Mouse (Mus musculus): ENCODE results near the gene Ly75. TPM values are rescaled to one million over a fixed set of nuclear protein-coding genes. Genes with fewer than 3 reads are reported as not detected.

Ly75 gene
- 2.9 and 3.4 TPM in 2 replicates for total RNA-seq (2015; ENCODE audit: low replicate concordance)
- total RNA-seq (2017; ENCODE audit: low replicate concordance), result 1.8 and 2.8 TPM in 2 replicates

GRCm38 (mm10) chr2:60382858-60383669, at the start of gene Ly75:
Gene Ly75 (minus strand): TSS chr2:60383303.
- ATAC-seq (replicated peaks; ENCODE audit: low FRiP score, poor library complexity, severe bottlenecking), result peak; percentile 81

GRCm38 (mm10) chr2:60430315-60431021, 47.4 kb upstream of the Ly75 start:
- no peak for ATAC-seq (replicated peaks; ENCODE audit: low FRiP score, poor library complexity, severe bottlenecking)

- peak; percentile 46; the same call in 1 of the 2 replicates for ATAC-seq (replicated peaks; ENCODE audit: low FRiP score, poor library complexity, severe bottlenecking)
Observed at GRCm38 (mm10) chr2:60418075-60418474, 35.0 kb upstream of the Ly75 start.

GRCm38 (mm10) chr2:60414334-60414733, 31.2 kb upstream of the Ly75 start:
- no peak for ATAC-seq (replicated peaks; ENCODE audit: low FRiP score, poor library complexity, severe bottlenecking)

GRCm38 (mm10) chr2:60413006-60413650, 30.0 kb upstream of the Ly75 start:
- no peak for ATAC-seq (replicated peaks; ENCODE audit: low FRiP score, poor library complexity, severe bottlenecking)

GRCm38 (mm10) chr2:60411181-60411580, 28.1 kb upstream of the Ly75 start:
- no peak for ATAC-seq (replicated peaks; ENCODE audit: low FRiP score, poor library complexity, severe bottlenecking)

- no peak for ATAC-seq (replicated peaks; ENCODE audit: low FRiP score, poor library complexity, severe bottlenecking)
Observed at GRCm38 (mm10) chr2:60409989-60410763, 27.1 kb upstream of the Ly75 start.

- no peak for ATAC-seq (replicated peaks; ENCODE audit: low FRiP score, poor library complexity, severe bottlenecking)
Observed at GRCm38 (mm10) chr2:60409194-60409593, 26.1 kb upstream of the Ly75 start.

- ATAC-seq (replicated peaks; ENCODE audit: low FRiP score, poor library complexity, severe bottlenecking), result no peak
Observed at GRCm38 (mm10) chr2:60407387-60407786, 24.3 kb upstream of the Ly75 start.

- ATAC-seq (replicated peaks; ENCODE audit: low FRiP score, poor library complexity, severe bottlenecking), result no peak
Observed at GRCm38 (mm10) chr2:60405431-60405830, 22.3 kb upstream of the Ly75 start.

GRCm38 (mm10) chr2:60404763-60405162, 21.7 kb upstream of the Ly75 start:
- ATAC-seq (replicated peaks; ENCODE audit: low FRiP score, poor library complexity, severe bottlenecking), result no peak

GRCm38 (mm10) chr2:60401694-60402093, 18.6 kb upstream of the Ly75 start:
- no peak for ATAC-seq (replicated peaks; ENCODE audit: low FRiP score, poor library complexity, severe bottlenecking)

- no peak for ATAC-seq (replicated peaks; ENCODE audit: low FRiP score, poor library complexity, severe bottlenecking)
Observed at GRCm38 (mm10) chr2:60393786-60394185, 10.7 kb upstream of the Ly75 start.

- no peak for ATAC-seq (replicated peaks; ENCODE audit: low FRiP score, poor library complexity, severe bottlenecking)
Observed at GRCm38 (mm10) chr2:60392286-60392685, 9.2 kb upstream of the Ly75 start.

- no peak for ATAC-seq (replicated peaks; ENCODE audit: low FRiP score, poor library complexity, severe bottlenecking)
Observed at GRCm38 (mm10) chr2:60387363-60387762, 4.3 kb upstream of the Ly75 start.

- ATAC-seq (replicated peaks; ENCODE audit: low FRiP score, poor library complexity, severe bottlenecking), result no peak
Observed at GRCm38 (mm10) chr2:60386835-60387234, 3.7 kb upstream of the Ly75 start.

GRCm38 (mm10) chr2:60384763-60385085, 1.6 kb upstream of the Ly75 start:
- ATAC-seq (replicated peaks; ENCODE audit: low FRiP score, poor library complexity, severe bottlenecking), result no peak

- ATAC-seq (replicated peaks; ENCODE audit: low FRiP score, poor library complexity, severe bottlenecking), result no peak
Observed at GRCm38 (mm10) chr2:60384083-60384762, 1.1 kb upstream of the Ly75 start.

- ATAC-seq (replicated peaks; ENCODE audit: low FRiP score, poor library complexity, severe bottlenecking), result no peak
Observed at GRCm38 (mm10) chr2:60382346-60382745, 757 bp downstream of the Ly75 start.

Measured in erythroid progenitor cell, adult 5-6 weeks (primary cell).